Comparison of ENCODE assay signal across 8 mouse cellular contexts in the genomic region with DNA sequence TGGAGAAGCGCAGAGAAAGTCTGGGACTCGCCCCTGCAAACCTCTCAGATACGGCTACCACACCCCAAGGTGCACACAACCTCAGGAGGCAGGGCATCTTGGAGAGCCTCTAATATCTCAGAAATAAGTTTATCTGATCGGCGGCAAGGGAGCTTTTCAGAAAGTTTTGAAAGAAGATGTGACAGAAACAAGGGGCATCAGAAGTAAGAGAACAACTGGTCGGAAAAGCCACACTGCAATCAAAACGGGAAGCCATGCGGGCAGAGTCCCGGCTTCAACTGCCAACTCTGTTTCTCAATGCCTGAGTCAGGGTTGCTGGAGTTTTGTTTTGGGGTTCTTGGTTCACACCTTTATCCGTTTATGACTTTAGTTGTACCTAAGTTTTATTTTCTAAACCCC. TPM values are rescaled to one million over a fixed set of nuclear protein-coding genes. Genes with fewer than 3 reads are reported as not detected.
A peak's percentile ranks its signal among the peaks of the same experiment; 100 is the strongest.
DNase-seq lines count a peak whose midpoint lies in the region; ATAC-seq and TF ChIP-seq lines count a peak whose summit lies in the region.

No protein-coding gene starts in this region.

- no peak for TF ChIP-seq CTCF in layer of hippocampus, adult 2 months (conservative IDR thresholded peaks at IDR 0.05)
- TF ChIP-seq CTCF in midbrain, postnatal 0 days (IDR thresholded peaks at IDR 0.05): no peak

- peaks cover 9% of the 10 kb centered on the region for H3K27me3 ChIP-seq in embryonic facial prominence, embryonic 12.5 days
- no peaks in the 10 kb centered on the region for H3K27me3 ChIP-seq in intestine, embryonic 15.5 days (replicated peaks)
- H3K27me3 ChIP-seq in midbrain, postnatal 0 days (ENCODE audit: insufficient read depth, low read length): peaks cover 17% of the 10 kb centered on the region

- peaks cover 16% of the 10 kb centered on the region for H3K4me1 ChIP-seq in embryonic facial prominence, embryonic 12.5 days
- peaks cover 41% of the 10 kb centered on the region for H3K4me1 ChIP-seq in intestine, embryonic 15.5 days (replicated peaks)
- H3K4me1 ChIP-seq in midbrain, postnatal 0 days (ENCODE audit: insufficient read depth, low read length): 0 out of 2 replicates have a peak, but pooled peaks cover 6% of the 10 kb centered on the region

- WGBS in embryonic facial prominence, embryonic 12.5 days: 32% methylated on average over 10 of the region's 10 CpGs
- WGBS in intestine, embryonic 15.5 days: 15% methylated on average over 10 of the region's 10 CpGs
- WGBS in midbrain, postnatal 0 days: 28% methylated on average over 10 of the region's 10 CpGs

- H3K4me2 ChIP-seq in embryonic facial prominence, embryonic 12.5 days (replicated peaks): peak overlapping the region; percentile 89
- peak overlapping the region; percentile 84 for H3K4me2 ChIP-seq in intestine, embryonic 15.5 days (replicated peaks)
- H3K4me2 ChIP-seq in midbrain, postnatal 0 days (ENCODE audit: low read depth, low read length, poor library complexity, severe bottlenecking): peak overlapping the region; percentile 99

- H3K4me3 ChIP-seq in layer of hippocampus, adult 2 months: peak overlapping the region; percentile 59
- peak overlapping the region; percentile 72 for H3K4me3 ChIP-seq in embryonic facial prominence, embryonic 12.5 days
- H3K4me3 ChIP-seq in intestine, embryonic 15.5 days (replicated peaks): peak overlapping the region; percentile 66
- H3K4me3 ChIP-seq in midbrain, postnatal 0 days (ENCODE audit: low read depth, low read length): peak overlapping the region; percentile 56

- no peak for ATAC-seq in embryonic facial prominence, embryonic 12.5 days (ENCODE audit: insufficient number of reproducible peaks, insufficient read depth, low FRiP score, low TSS enrichment)
- no peak for ATAC-seq in intestine, embryonic 15.5 days
- no peak for ATAC-seq in midbrain, postnatal 0 days (ENCODE audit: low FRiP score)

- no peaks in the 10 kb centered on the region for H3K36me3 ChIP-seq in embryonic facial prominence, embryonic 12.5 days
- no peaks in the 10 kb centered on the region for H3K36me3 ChIP-seq in intestine, embryonic 15.5 days
- no peaks in the 10 kb centered on the region for H3K36me3 ChIP-seq in midbrain, postnatal 0 days (ENCODE audit: insufficient read depth, low read length)

- DNase-seq in layer of hippocampus, adult 2 months (ENCODE audit: low spot score in 2 of 2): no peak
- DNase-seq in layer of hippocampus, adult 8-10 months (ENCODE audit: low spot score in 2 of 2): no peak
- DNase-seq in midbrain, postnatal 0 days (ENCODE audit: low spot score): no peak
- DNase-seq in c-Kit-positive CD71-positive TER-119-positive erythroid progenitor cells, embryonic 14.5 days (ENCODE audit: low spot score): no peak
- DNase-seq in urinary bladder, postnatal 4 days (ENCODE audit: low spot score in 2 of 2): no peak
- no peak for DNase-seq in yolk sac, embryonic 10.5 days (ENCODE audit: low spot score)

- H3K27ac ChIP-seq in layer of hippocampus, adult 2 months: peak overlapping the region; percentile 77; the same call in 1 of the 2 replicates
- no peak overlapping the region for H3K27ac ChIP-seq in embryonic facial prominence, embryonic 12.5 days
- H3K27ac ChIP-seq in intestine, embryonic 15.5 days: peak overlapping the region; percentile 49; the same call in 1 of the 2 replicates
- no peak overlapping the region for H3K27ac ChIP-seq in midbrain, postnatal 0 days (ENCODE audit: low read depth, low read length)

- no peaks in the 10 kb centered on the region for H3K9me3 ChIP-seq in embryonic facial prominence, embryonic 12.5 days
- H3K9me3 ChIP-seq in intestine, embryonic 15.5 days: no peaks in the 10 kb centered on the region
- H3K9me3 ChIP-seq in midbrain, postnatal 0 days (ENCODE audit: low read length): no peaks in the 10 kb centered on the region

- no peak overlapping the region for H3K9ac ChIP-seq in embryonic facial prominence, embryonic 12.5 days
- peak overlapping the region; percentile 81 for H3K9ac ChIP-seq in intestine, embryonic 15.5 days
- H3K9ac ChIP-seq in midbrain, postnatal 0 days (replicated peaks; ENCODE audit: low read length, poor library complexity, severe bottlenecking): peak overlapping the region; percentile 60

RNA-seq across cellular contexts. Expression of a gene that starts 2.3 kb away (rescaled TPM):
- total RNA-seq in layer of hippocampus, adult 2 months (2021): 1 to 10 TPM; 3.7 to 4.9 TPM
- total RNA-seq in layer of hippocampus, adult 8-10 months (2022): 1 to 10 TPM; 4.2 to 8.6 (median 6.3) TPM
- polyA plus RNA-seq in embryonic facial prominence, embryonic 12.5 days (2016; fragmentation: Nextera tagmentation; extraction: Ambion mirVana): 17.7 and 19.6 TPM in 2 replicates
- polyA plus RNA-seq in intestine, embryonic 15.5 days (2015; fragmentation: Nextera tagmentation; extraction: Ambion mirVana): 32.7 and 33.8 TPM in 2 replicates
- 7.6 and 7.9 TPM in 2 replicates for total RNA-seq in midbrain, postnatal 0 days (2014; rRNA removed)
- polyA plus RNA-seq in midbrain, postnatal 0 days (2015; fragmentation: Nextera tagmentation; extraction: Ambion mirVana): 8.0 and 9.1 TPM in 2 replicates

RNA-seq across cellular contexts. Expression of a gene that starts 56.3 kb away (rescaled TPM):
- total RNA-seq in layer of hippocampus, adult 2 months (2021): 10 to 100 TPM; 23.8 to 26.4 TPM
- 10 to 100 TPM; 27.6 to 49.9 (median 40.4) TPM for total RNA-seq in layer of hippocampus, adult 8-10 months (2022)
- 41.5 and 46.2 TPM in 2 replicates for polyA plus RNA-seq in embryonic facial prominence, embryonic 12.5 days (2016; fragmentation: Nextera tagmentation; extraction: Ambion mirVana)
- polyA plus RNA-seq in intestine, embryonic 15.5 days (2015; fragmentation: Nextera tagmentation; extraction: Ambion mirVana): 101 and 124 TPM in 2 replicates
- 21.3 and 22.7 TPM in 2 replicates for total RNA-seq in midbrain, postnatal 0 days (2014; rRNA removed)
- polyA plus RNA-seq in midbrain, postnatal 0 days (2015; fragmentation: Nextera tagmentation; extraction: Ambion mirVana): 47.0 and 49.1 TPM in 2 replicates

Comparison
In these comparisons a context has a peak if more than half of its experiments do, and no peak if none do; other contexts are left out.
1. H3K27ac ChIP-seq: peak in layer of hippocampus, adult 2 months (single experiment) and intestine, embryonic 15.5 days (single experiment); none in embryonic facial prominence, embryonic 12.5 days (single experiment) and midbrain, postnatal 0 days (single experiment).
2. Peak in every context shown above with its lines, with median percentiles within 50 percentile points of each other: H3K4me3 ChIP-seq and H3K4me2 ChIP-seq.